Mouse (Mus musculus): ENCODE data around the gene Ptger1. TPM values are rescaled to one million over a fixed set of nuclear protein-coding genes. Genes with fewer than 3 reads are reported as not detected.

The Ptger1 gene
- total RNA-seq (2021), result under 1 TPM; 0.45 to 0.99 TPM
- long read RNA-seq, experiment 1, partial matches to known transcripts, result 0 of 1 reads
- long read RNA-seq, experiment 1, other reads (novel, unspliced or antisense), result 0 of 1 reads
- long read RNA-seq, experiment 2, result 0 reads

DNA sequence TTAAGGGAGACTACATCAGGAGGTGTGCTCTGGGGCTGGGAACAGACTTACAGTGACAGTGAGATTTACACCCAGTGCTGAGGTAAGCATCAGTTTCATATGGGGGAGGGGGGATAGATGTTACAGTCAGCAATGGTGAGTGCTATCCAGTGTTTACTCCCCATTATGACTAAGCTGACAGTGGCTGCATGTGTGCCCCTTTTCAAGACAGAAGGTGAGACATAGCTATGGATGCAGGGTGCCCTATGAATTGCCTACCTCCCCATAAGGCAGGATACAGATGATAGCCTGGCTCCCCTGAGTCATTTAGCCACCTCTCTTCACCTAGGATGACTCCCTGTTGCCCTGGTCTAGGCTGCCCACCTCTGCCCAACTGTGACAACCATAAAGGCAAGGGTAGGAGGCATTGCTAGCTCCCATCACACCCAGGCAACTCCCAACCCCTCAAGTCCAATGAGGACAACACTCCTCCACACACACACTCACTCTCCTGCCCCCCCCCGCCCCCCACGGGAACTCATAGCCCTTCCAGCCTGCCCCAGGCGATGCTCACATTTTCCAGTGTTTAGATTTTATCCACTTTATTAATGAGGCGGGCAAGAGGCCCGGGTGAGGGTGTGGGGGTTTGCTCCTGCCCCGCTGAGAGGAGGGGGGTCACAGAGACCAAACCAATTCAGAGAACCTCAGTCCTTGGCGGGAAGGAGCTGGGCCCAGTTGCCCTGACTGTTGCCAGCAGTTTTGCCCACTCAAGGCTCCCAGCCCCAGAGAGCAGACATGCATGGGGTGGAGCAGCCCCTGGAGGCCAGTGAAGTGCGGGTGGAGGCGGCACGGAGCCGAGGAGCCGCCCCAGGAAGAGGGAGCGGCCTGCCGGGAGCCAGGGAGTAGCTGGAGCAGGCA is at the start of gene Ptger1:
Gene Ptger1, plus strand, starts transcription at position 710 of the 897 bp plus-strand sequence.
- DNase-seq (ENCODE audit: low spot score in 2 of 2), result peak in 1 of 2 experiments; percentile 51

DNA sequence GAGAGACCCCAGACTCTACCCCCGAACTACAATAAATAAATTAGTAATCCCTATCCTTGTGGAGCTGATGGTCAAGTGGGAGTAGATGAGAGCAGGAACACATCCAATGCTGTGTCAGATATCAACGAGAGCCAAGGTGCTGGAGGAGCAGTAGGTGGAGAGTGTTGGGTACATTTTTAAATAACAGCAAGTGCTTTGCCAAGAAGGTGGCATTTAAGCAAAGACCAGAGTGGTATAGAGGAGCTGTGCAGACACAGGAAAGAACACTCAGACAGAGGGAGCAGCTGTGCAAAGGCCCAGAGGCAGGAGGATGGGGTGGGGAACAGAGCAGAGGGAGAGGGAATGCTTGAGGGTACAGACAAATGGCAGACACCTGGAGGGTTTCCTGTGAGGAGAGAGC is 49.4 kb upstream of the Ptger1 start:
- no peak for DNase-seq (ENCODE audit: low spot score in 2 of 2)

DNA sequence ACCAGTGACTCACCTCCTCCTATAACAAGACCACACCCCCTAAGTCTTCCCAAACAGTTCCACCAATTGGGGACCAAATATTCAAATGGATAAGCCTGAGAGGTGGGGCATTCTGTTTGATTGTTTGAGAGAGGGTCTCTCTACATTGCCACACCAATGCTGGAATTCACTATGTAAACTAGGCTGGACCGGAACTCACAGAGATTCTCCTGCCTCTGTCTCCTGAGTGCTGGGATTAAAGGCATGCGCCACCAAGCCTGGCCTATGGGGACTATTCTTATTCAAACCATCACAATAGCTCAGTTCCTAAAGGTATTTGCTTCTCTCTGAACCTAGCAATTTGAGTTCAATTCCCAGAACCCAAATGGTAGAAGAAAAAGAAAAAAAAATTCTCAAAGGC is 47.9 kb upstream of the Ptger1 start:
- DNase-seq (ENCODE audit: low spot score in 2 of 2), result no peak

DNA sequence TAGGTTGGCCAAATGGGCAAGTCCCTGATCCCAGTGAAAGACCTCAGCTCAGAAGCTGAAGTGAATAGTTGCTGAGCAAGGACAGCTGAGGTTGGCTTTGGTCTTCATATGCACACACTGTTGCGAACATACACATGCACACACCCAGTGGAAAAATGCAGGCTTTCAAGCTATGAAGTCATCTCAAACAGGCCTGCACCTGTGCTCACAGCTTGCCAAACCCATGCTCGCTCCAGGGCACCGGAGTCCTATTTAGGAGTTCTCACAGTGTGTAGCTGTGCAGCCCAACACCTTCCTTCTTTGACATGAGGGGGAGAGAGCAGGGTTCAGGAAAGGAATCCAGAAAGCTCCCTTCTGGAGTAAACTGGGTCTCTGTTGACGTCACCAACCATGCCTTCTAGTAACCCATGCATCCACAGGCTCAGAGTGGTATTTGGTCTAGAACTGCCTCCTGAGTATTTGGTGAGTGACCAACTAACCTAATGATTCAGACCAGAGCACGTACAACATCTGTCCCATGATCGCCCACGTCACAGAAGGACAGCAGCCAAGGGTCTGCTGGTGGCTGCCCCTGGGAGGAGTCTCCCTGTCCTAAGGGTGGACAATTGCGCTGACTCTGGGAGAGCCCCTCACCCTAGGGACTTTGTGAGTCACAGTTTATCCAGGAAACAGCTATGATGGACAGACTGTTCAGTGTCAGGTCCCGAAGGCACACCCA is 46.8 kb upstream of the Ptger1 start:
- no peak for DNase-seq (ENCODE audit: low spot score in 2 of 2)

DNA sequence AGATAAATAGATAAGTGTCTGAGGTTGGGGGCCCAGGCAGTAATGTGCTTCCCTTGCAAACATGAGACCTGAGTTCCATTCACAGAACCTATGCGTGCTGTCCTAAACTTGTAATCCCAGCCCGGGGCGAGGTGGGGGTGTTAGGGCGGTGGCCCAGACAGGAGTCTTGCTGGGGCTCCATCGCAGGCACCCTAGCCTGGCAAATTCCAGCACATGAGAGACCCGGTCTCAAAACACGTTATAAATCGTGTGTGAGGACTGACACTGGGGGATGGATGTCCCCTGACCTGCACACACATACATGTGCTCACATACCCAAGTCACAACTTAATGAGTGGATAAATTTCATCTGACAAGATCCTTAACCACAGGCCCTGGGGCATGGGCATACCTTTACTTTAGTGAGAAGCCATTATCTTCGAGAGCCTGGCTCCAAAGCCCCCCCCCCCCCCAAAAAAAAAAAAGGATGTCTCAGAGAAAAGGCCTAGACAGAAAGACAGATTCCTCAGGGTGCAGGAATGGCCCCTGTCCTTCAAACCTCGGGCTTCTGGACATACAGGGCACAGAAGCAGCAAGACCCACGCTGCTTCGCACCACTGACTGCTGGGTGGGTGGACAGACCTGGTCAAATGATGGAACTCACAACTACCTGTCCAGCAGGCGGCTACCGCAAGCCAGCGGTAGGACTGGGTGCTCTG is 44.6 kb upstream of the Ptger1 start:
- no peak for DNase-seq (ENCODE audit: low spot score in 2 of 2)

DNA sequence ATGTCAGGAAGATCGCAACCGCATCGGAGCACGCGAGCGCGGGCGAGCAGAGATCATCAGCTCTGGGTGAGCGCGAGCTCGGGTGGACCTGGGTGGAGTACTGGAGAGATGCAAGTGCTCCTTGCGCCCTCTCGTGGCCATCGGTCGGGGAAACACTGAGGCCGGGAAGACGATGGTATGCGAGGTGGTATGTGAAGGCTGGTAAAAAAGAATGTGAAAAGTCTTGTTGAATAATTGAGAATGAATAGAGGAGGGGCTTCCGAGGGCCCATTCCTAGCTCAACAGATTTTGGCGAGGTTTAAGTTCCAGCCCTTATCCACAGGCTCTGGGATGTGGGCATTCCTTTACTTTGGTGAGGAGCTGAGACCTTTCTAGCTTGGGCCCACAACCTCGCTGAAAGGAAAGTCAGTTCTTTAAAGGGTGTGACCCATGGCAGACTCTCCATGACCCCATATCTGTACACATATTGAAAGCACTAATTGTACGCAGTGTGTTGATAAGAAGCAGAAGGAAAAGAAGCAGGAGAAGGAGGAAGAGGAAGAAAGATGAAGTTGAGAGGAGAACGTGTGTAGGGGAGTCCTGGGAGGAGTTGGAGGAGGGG is 44.0 kb upstream of the Ptger1 start:
- peak; percentile 80 to 90 for DNase-seq (ENCODE audit: low spot score in 2 of 2)

DNA sequence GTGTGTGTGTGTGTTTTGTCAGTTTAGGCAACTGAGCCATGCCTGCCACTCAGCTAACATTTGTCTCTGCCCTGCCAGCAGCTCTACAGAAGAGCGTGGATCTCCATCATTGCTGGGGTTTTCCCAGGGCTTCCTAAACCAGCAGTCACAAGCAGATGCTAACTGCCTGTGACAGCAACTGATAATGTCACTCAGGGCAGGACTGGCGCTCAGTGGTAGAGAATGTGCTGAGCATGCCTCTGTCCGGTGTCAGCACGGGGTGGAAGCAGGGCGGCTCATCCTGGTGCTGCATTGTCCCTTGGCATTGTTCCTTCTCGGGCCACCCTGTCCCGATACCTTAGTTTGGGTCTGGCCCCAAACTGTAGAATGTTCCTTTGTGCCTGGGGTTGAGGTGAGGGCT is 42.9 kb upstream of the Ptger1 start:
- DNase-seq (ENCODE audit: low spot score in 2 of 2), result no peak

DNA sequence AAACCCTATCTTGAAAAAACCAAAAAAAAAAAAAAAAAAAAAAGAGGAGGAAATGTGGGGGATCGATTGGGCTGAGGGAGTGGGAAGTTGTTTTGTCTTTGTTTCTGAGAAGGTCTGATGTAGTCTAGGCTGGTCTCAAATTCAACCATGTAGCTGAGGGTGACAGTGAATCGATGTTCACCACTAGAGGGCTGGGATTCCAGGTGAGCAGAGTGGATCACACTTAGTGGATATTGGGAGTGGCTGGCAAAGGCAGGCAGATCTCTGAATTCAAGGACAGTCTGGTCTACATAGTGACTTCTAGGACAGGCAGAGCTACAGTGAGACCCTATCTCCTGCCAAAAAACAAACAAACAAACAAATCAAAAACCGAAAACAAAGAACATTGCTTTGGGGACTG is 41.7 kb upstream of the Ptger1 start:
- DNase-seq (ENCODE audit: low spot score in 2 of 2), result no peak

DNA sequence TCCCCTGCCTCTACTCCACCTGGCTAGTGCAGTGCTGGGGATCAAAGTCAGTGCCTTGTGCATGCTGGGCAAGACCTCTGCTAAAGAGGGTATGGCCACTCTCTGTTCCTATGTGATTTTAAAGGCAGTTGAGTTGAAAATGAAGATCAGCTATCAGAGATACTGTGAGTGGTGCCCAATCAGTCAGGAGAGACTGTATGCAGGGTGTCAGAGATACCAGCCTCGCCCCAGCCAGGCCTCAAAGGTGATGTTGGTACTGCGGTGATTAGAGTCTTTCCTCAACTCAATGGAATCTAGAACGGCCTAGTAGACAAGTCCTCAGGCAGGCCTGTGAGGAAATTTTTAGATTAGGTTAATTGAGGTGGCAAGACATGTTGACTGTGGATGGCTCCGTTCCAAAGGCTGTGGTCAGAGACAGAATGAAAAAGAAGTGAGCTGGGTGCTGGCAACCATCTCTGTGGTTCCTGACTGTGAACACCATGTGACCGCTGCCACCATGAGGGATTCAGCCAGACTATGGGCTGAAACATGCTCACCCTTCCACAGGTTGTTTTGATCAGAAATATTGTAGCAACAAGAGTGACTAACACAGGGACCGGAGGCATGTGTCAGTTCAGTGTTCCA is 40.7 kb upstream of the Ptger1 start:
- no peak for DNase-seq (ENCODE audit: low spot score in 2 of 2)

DNA sequence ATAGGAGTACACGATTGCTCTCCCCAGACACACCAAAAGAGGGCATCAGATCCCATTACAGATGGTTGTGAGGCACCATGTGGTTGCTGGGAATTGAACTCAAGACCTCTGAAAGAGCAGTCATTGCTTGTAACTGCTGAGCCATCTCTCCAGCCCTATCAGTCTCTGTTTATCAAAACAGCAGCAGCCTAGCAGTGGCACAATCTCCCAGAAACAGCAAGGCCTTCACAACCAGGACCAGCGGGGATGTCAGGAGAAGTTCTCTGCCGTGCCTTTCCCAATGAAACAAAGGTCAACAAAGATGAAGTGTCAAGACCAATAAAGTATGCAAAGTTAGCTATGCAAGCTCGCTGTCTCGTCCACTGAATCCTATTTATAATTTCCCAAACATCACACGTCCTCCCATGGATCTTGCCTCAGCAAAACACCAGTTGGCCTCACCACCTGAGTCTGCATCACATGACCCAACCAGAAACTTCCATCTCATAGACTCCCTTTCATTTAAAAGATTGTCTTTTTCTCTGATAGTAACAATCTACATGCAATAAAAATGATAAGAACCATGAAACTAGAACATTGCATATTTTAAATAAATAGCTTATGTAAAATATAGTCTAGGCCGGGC is 34.3 kb upstream of the Ptger1 start:
- DNase-seq (ENCODE audit: low spot score in 2 of 2), result no peak

DNA sequence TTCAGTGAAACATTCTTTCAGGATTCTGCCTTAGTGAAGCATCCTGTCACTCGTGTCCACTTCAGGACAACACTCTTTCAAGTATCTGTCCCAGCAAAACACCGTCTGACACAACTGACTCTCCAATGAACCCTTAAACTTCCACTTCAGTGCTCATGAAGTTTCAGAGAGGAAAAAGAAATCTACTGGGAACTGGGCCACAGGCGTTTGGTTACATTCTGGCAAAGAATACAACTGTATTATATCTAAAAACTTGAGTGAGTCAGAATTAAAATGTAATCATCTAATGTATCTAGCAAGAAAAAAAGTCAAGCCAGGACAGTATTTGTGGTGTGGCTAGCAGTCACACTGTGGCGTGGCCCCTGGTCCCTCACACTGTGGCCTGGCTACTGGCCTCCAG is 27.6 kb upstream of the Ptger1 start:
- no peak for DNase-seq (ENCODE audit: low spot score in 2 of 2)

DNA sequence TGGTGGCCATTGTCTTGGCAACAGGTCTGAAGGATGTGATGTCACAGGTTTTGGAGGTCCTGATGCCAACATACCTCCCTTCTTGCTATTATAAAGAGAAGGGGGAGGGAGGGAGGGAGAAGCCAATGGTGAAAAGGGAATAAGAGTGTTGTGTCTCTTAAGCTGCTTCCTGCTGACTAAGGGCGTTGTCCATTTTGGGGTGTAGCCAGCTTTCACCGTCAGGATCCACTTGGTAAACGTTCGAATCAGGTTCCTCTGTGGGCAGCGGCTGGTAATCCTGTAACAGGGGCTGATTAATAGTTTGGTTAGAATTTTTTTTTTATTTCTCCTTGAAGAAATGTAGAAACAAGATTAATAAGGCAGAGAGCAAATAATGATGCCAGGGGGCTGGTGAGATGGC is 26.8 kb upstream of the Ptger1 start:
- DNase-seq (ENCODE audit: low spot score in 2 of 2), result no peak

DNA sequence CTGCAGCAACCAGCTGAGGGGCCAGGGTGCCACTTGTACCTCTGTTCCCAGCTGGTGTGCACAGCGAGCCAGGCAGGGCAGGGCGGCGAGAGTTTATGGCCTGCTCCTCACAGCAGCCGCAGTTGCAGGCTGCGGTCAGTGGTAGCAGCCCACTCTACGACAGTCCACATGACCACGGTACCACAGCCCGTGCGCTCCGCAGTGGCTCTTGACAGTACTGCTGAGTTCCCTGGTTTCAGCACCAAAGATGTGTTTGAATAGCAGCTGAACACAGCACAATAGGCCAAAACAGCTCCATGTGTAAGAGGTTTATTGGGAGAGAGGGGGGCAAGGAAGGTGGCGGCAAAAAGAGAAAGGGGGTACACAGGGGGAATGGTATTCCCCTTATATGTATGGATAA is 19.0 kb upstream of the Ptger1 start:
- DNase-seq (ENCODE audit: low spot score in 2 of 2), result no peak

DNA sequence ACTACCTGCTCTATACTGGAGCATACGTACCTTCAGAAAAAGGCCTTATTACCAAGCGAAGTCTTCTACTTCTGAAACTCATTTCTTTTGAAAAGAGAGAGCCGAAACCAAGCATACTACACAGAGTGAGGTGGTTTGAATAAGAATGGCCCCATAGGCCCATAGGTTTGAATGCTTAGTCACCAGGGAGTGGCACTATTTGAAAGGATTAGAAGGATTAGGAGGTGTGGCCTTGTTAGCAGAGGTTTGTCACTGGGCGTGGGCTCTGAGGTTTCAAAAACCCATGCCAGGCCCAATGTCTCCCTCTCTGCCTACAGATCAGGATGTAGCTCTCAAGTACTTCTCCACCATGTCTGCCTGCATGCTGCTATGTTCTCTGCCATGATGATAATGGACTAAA is 18.4 kb upstream of the Ptger1 start:
- no peak for DNase-seq (ENCODE audit: low spot score in 2 of 2)

DNA sequence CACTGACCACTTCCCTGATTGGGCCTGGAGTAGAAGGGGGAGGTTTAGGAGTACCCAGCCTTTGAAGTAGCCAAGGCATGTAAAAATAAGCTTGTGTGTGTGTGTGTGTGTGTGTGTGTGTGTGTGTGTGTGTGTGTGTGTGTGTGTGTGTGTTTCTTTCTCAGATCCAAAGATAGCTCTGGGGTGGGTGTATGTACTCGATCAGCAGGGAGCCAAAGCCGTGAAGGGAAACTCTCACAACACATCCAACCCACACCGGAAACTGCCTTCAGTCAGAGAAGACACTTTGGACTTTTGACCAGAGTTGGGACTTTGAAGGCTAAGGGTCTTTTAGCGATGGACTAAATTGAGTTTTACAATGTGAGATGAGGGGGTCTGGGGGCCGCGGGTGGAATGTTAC is 16.8 kb upstream of the Ptger1 start:
- no peak for DNase-seq (ENCODE audit: low spot score in 2 of 2)

DNA sequence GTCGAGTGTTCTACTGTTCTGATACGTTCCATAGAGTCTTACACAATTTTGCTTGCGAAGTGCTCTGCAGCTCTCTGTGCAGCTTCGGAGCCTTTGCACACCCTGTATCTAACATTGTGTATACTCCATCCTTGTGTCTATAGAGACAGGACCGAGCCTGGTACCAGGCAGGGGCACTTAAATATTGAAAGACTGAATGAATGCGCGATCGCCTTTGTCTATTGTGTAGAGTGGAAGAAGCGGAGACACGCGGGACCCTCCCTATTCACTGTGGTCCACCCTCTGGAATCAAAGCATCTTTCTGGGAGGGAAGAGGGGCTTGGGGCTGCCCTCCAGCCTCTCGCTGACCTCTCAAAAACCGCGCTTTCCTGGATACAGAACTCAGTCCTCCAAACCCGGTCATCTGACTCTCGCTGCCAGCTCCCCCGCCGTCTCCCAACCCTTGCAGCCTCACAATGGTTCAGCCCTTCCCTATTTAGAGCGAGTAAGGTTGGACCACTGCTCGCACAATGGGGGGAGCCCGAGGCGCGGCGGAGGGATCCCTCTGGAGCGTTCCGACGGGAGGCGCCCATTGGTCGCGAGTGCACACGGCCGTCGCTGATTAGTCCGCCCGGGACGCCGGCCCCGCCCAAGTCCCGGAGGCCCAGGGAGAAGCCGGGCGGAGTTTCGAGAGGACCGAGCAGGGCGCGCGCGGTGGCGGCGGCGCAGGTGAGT is 14.3 kb upstream of the Ptger1 start, which contains the start of gene Gipc1:
Gene Gipc1, plus strand, starts transcription at position 648 of the 714 bp plus-strand sequence.
- peak; percentile 88 for DNase-seq (ENCODE audit: low spot score in 2 of 2)

DNA sequence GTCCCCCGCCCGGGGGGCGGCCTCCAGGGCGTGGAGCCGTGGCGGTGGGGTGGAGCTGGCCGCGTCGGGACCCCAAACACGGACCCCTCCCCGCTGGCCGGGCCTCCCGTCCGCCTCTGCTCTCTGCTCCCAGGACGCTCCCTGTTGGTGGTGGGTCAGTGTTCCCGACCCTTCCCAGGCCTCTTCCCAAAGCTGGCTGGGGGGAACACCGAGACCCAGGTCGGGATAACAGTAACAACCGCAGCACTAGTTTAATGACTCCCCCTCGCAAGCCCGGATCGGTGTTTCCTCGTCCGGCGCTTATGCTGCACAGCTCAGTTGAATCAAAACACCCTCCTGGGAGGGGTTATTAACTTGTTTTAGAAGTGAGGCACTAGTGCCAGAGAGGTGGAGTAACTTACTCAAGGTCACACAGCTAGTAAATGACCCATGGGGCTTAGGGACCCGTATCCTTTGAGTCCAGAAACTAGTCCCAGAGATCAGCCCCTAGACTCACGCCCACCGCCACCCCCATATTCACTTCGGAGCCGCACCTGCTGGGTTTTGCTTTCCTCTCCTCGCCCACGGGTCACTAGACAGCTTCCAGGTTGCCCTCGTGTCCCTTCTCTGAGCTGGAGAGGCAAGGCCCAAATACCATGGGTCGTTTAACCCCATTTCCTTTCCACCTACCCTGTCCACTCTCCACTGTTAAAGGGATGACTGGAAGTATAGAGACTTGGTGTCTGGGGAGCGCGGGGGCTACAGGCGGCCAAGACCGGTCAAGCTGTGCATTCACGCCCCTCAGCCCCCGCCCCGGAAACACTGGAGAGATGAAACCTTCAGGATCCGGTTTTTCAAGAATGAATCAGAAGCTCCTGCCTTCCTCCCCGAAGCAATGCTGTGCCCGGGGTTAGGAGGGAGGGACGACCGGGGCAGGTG is 13.5 kb upstream of the Ptger1 start:
- DNase-seq (ENCODE audit: low spot score in 2 of 2), result no peak

DNA sequence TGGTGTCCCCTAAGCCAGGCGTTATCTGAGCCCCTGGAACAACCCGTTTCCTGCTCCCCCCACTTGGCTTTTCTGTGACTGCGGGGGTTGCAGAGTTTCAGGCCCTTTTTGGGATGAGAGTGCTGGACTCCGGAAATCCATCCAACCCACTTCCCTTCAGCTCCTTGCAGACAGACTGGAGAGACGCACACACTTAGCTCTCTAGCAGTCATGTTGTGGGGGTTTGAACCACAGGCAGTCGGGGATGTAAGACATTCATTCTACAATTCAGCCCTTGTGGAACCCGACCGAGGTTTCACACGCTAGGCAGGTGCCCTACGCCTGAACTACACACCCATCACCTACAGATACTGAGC is 12.8 kb upstream of the Ptger1 start:
- no peak for DNase-seq (ENCODE audit: low spot score in 2 of 2)

DNA sequence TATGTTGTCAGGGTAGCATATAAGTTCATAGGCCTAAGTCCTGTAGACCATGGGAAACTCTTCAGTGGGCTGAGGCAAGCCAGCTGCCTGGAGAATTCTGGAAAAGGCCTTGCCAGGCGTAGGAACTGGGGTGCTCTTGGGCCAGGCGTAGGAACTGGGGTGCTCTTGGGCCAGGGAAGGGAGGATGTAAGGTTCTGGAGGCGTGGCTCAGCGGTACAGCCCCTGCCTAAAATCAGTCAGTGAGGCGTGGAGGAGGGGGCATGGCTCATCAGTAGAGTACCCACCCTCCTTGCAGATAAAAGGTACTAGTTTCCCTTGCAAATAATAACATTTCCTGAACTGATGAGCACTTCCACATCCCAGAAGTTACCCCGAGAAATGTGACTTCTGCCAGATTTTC is 11.8 kb upstream of the Ptger1 start:
- no peak for DNase-seq (ENCODE audit: low spot score in 2 of 2)
